Mouse (Mus musculus): ENCODE data around the gene Ankfn1.

Gene Ankfn1

GRCm38 (mm10) chr11:89777431-89777830 lies at the start of gene Ankfn1:
TSS of gene Ankfn1 (minus strand) at chr11:89777653.
- DNase-seq (ENCODE audit: low read depth, low spot score) = no peak

- no peak for DNase-seq (ENCODE audit: low read depth, low spot score)
Observed at GRCm38 (mm10) chr11:89823661-89824446, 46.4 kb upstream of the Ankfn1 start.

GRCm38 (mm10) chr11:89818594-89818993 lies 41.1 kb upstream of the Ankfn1 start:
- no peak for DNase-seq (ENCODE audit: low read depth, low spot score)

GRCm38 (mm10) chr11:89811403-89811802 lies 34.0 kb upstream of the Ankfn1 start:
- DNase-seq (ENCODE audit: low read depth, low spot score) = no peak

GRCm38 (mm10) chr11:89807998-89808397 lies 30.5 kb upstream of the Ankfn1 start:
- DNase-seq (ENCODE audit: low read depth, low spot score) = no peak

- DNase-seq (ENCODE audit: low read depth, low spot score) = no peak
Observed at GRCm38 (mm10) chr11:89804822-89805221, 27.4 kb upstream of the Ankfn1 start.

GRCm38 (mm10) chr11:89803974-89804373 lies 26.5 kb upstream of the Ankfn1 start:
- no peak for DNase-seq (ENCODE audit: low read depth, low spot score)

- no peak for DNase-seq (ENCODE audit: low read depth, low spot score)
Observed at GRCm38 (mm10) chr11:89792709-89793108, 15.3 kb upstream of the Ankfn1 start.

GRCm38 (mm10) chr11:89776070-89776469 lies 1.4 kb downstream of the Ankfn1 start:
- no peak for DNase-seq (ENCODE audit: low read depth, low spot score)

- DNase-seq (ENCODE audit: low read depth, low spot score) = no peak
Observed at GRCm38 (mm10) chr11:89774913-89775312, 2.5 kb downstream of the Ankfn1 start.

GRCm38 (mm10) chr11:89772941-89773340 lies 4.5 kb downstream of the Ankfn1 start:
- DNase-seq (ENCODE audit: low read depth, low spot score) = no peak

- DNase-seq (ENCODE audit: low read depth, low spot score) = no peak
Observed at GRCm38 (mm10) chr11:89765770-89766148, 11.7 kb downstream of the Ankfn1 start.

GRCm38 (mm10) chr11:89765014-89765769 lies 12.3 kb downstream of the Ankfn1 start:
- no peak for DNase-seq (ENCODE audit: low read depth, low spot score)

- no peak for DNase-seq (ENCODE audit: low read depth, low spot score)
Observed at GRCm38 (mm10) chr11:89733973-89734693, 43.3 kb downstream of the Ankfn1 start.

GRCm38 (mm10) chr11:89733526-89733925 lies 43.9 kb downstream of the Ankfn1 start:
- DNase-seq (ENCODE audit: low read depth, low spot score) = no peak

- DNase-seq (ENCODE audit: low read depth, low spot score) = no peak
Observed at GRCm38 (mm10) chr11:89720847-89721246, 56.6 kb downstream of the Ankfn1 start.

GRCm38 (mm10) chr11:89718491-89718982 lies 58.9 kb downstream of the Ankfn1 start:
- no peak for DNase-seq (ENCODE audit: low read depth, low spot score)

- no peak for DNase-seq (ENCODE audit: low read depth, low spot score)
Observed at GRCm38 (mm10) chr11:89716351-89716750, 61.1 kb downstream of the Ankfn1 start.

- no peak for DNase-seq (ENCODE audit: low read depth, low spot score)
Observed at GRCm38 (mm10) chr11:89708526-89708925, 68.9 kb downstream of the Ankfn1 start.

GRCm38 (mm10) chr11:89696431-89697403 lies 80.7 kb downstream of the Ankfn1 start:
- DNase-seq (ENCODE audit: low read depth, low spot score) = peak; percentile 37

- DNase-seq (ENCODE audit: low read depth, low spot score) = no peak
Observed at GRCm38 (mm10) chr11:89693686-89694085, 83.8 kb downstream of the Ankfn1 start.
